Mouse (Mus musculus): ENCODE results near the gene Celf5.

The Celf5 gene

GRCm38 (mm10) chr10:81482533-81482889 lies at the start of gene Celf5:
TSS of gene Celf5 (minus strand) at chr10:81482709.
- peak; percentile 87 for DNase-seq

- DNase-seq, result peak; percentile 72 to 82
Measured at GRCm38 (mm10) chr10:81526779-81527178, 44.3 kb upstream of the Celf5 start.

GRCm38 (mm10) chr10:81525017-81525694 lies 42.6 kb upstream of the Celf5 start:
- no peak for DNase-seq

- no peak for DNase-seq
Measured at GRCm38 (mm10) chr10:81524051-81524605, 41.6 kb upstream of the Celf5 start, which contains the start of gene Gna15. TSS of gene Gna15 (minus strand) at chr10:81524225.

GRCm38 (mm10) chr10:81523570-81523969 lies 41.1 kb upstream of the Celf5 start:
- DNase-seq, result no peak

- no peak for DNase-seq
Measured at GRCm38 (mm10) chr10:81523142-81523541, 40.6 kb upstream of the Celf5 start.

GRCm38 (mm10) chr10:81519978-81520365 lies 37.5 kb upstream of the Celf5 start:
- DNase-seq, result no peak

GRCm38 (mm10) chr10:81519227-81519977 lies 36.9 kb upstream of the Celf5 start:
- no peak for DNase-seq

GRCm38 (mm10) chr10:81518546-81518945 lies 36.0 kb upstream of the Celf5 start:
- peak; percentile 73 to 84 for DNase-seq

GRCm38 (mm10) chr10:81517227-81517626 lies 34.7 kb upstream of the Celf5 start:
- DNase-seq, result no peak

GRCm38 (mm10) chr10:81513798-81514197 lies 31.3 kb upstream of the Celf5 start:
- DNase-seq, result no peak

GRCm38 (mm10) chr10:81510246-81510810 lies 27.8 kb upstream of the Celf5 start:
- no peak for DNase-seq

GRCm38 (mm10) chr10:81507691-81508489 lies 25.4 kb upstream of the Celf5 start:
- DNase-seq, result no peak

- DNase-seq, result no peak
Measured at GRCm38 (mm10) chr10:81507095-81507494, 24.6 kb upstream of the Celf5 start.

GRCm38 (mm10) chr10:81505016-81505664 lies 22.6 kb upstream of the Celf5 start:
- DNase-seq, result no peak

GRCm38 (mm10) chr10:81502658-81503057 lies 20.1 kb upstream of the Celf5 start:
- DNase-seq, result peak; percentile 97

GRCm38 (mm10) chr10:81501863-81502262 lies 19.4 kb upstream of the Celf5 start:
- no peak for DNase-seq

- DNase-seq, result no peak
Measured at GRCm38 (mm10) chr10:81500032-81500431, 17.5 kb upstream of the Celf5 start, which contains the start of gene S1pr4. TSS of gene S1pr4 (minus strand) at chr10:81500132.

- DNase-seq, result peak in 1 of 2 experiments; percentile 29
Measured at GRCm38 (mm10) chr10:81499250-81499901, 16.9 kb upstream of the Celf5 start.

- DNase-seq, result peak in 1 of 2 experiments; percentile 29
Measured at GRCm38 (mm10) chr10:81498316-81499249, 16.1 kb upstream of the Celf5 start.
